Mouse (Mus musculus) megakaryocyte, adult 5-6 weeks (primary cell): ENCODE measurements around the gene Mr1. TPM values are rescaled to one million over a fixed set of nuclear protein-coding genes. Genes with fewer than 3 reads are reported as not detected.

ENCODE experiments used
- ATAC-seq: 2 replicates; pipeline ENCODE4 v1.8.0; 2016; ENCODE audit warnings: mild to moderate bottlenecking, inconsistent platforms; ENCODE audit not compliant: poor library complexity, severe bottlenecking
- total RNA-seq, 2 experiments: library from RNA; stranded (forward) in 1 of 2; stranded (reverse) in 1 of 2; fragments of 153-499, 151-499 nt in 1 of 2; fragments of 221-1000, 200-1000 nt in 1 of 2; gene quantifications; 2 replicates each; pipeline versions ENCODE4 v1.2.3 to v1.2.4; 2015 to 2017

The Mr1 gene
- total RNA-seq, 2 experiments from 2014 or later: 3.0 to 4.5 TPM

DNA sequence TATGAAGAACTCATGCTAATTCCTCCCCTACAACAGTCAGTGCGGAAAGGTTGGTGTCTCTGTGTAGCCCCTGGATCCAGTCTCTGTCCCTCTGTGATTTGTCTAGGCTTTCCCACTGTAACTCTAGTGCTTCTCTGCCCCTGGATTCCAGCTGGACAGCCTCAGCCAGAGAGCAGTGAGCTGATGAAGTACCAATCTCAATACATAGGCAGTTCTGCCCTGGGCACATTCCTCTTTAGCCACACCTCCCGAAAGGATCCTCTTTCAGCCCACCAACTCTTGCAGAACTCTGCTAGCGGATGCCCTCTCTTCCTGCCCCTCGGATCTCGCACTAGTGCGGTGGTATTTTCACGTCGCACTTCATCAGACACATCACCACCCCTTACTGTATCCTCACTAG is 11.7 kb downstream of the Mr1 start:
- no peak for ATAC-seq

DNA sequence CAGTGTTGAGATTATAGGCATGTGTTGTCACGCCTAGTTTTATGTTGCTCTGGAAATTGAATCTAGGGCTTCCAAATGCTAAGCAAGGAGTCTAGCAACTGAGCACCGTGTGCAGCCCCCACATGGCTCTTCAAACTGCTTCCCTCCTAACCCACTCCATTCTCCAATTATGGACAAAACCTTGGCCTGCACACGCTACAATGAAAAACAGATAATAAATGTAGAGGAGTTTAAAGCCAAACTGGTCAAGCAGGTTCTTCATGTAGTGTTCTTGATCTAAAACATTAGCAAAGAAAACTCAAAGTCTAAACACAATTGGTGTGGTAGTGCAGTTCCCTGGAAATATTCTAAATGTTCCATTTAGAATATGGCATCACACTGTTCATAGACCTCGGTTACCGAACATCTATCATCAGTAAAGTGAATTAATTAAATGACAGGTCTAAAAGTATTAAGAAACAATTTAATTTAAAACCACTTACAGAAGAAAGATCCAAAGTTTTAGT is 19.1 kb downstream of the Mr1 start:
- ATAC-seq: no peak

DNA sequence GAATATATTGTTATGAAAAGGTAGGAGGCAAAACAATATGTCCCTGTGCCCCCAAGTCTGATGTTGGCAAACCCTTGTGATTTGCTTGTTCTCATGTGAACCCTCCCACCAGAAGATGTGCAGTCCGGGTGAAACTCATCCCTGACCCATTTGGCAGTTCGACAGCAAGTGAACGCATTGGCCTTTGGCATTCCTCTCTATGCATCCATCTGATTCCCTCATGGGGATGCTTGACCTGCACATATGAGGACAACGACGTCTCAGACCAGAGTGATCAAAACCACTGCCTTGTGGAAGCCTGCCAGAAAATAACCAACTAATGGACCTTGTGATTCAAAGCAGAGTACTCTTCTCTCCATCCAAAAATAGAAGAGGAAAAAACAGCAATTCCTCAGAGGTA is 19.9 kb downstream of the Mr1 start:
- no peak for ATAC-seq

DNA sequence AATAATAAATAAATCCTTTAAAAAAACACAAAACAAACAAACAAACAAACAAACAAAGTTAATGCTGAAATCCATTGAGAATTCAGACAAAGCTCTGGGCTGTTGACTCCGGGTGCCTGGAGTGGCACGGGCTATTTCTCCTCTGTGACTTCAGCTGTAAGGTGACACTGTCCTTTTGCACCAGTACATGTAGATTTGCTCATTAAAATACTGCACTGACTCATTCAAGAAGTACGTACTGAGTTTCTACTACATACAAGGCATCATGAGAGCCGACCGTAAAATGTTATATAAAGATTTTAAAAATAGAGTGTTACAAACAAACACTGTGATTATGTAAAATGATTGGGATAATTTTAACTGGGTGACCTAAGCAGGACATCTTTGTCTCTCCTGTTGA is 22.2 kb downstream of the Mr1 start:
- ATAC-seq: no peak

DNA sequence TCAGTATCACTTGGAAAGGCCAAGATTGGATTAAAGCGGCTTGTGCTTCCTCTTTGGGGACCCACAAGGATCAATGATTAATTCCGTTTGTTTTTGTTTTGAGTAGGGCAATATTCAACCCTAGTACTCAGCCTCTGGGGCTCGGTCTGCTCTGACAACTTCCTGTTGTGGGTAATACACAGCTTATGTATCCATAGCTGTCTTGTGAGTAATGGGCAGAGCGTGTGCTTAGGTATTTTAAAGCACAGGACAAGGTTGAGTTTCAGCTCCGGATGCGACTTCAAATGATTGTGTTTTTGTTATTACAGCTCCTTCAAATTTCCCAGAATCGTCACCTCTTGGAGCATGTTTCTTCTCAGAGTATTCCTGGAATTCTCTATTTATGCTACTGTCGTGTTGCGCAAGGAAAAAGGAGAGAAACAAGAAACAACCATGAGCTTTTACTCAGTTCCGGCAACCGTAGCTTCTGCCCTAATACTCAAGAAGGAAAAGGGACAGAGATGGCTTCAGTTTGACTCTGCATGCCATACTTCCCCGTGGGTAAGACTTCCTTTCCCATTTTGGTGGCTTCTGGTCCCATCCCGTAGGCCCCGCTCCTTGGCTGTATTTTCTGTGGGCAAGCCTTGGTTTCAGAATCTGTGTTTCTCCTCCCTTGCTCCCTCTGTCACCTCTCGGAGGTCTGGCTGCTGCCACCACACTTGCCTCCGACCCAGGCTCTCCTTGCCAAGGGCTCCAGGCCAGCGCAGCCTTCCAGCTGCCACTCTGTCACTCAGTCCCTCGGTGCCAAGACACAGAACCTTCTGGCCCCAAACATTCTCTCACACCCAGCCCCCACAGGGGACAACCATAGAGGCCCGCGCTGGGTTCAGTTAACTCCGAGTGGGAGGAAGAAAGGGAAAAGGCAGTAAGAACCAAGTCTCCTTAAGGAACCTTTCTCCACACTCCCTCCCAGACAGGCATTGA is 24.4 kb downstream of the Mr1 start:
- no peak for ATAC-seq

DNA sequence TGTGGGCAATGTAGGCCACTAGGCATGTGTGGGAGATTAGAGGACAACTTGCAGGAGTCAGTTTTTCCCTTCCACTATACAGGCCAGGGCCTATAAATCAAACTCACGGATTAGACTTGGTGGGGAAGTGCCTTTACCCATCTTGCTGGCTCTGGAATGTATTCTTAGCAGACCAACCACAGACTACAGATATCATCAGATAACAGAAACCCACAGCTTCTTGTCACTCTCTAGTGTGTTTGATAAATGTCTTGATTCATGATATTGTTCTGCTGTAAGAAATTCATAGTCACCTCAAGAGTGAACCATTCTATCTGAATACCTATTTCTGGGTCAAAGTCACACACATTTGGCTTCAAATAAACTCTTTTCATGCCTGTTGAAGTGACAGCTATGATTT is 26.9 kb downstream of the Mr1 start:
- no peak for ATAC-seq

DNA sequence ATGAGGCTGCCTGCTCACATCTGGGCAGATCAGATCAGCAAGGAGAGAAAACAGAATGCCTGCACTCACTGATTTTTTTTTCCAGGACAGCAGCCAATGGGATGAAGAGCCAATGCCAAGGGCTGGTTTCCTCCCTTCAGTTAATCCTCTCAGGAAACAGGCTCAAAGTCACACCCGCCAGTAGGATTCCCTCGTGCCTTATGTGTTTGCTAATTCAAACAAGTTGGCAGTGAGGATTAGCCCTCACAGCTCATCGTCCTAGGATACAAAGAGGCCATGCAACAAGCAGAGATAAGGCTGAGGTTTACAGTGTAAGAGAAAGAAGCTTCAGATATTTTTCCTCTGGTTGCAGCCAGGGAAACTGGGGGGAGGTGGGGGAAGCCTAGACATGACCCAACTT is 32.7 kb downstream of the Mr1 start:
- no peak for ATAC-seq

DNA sequence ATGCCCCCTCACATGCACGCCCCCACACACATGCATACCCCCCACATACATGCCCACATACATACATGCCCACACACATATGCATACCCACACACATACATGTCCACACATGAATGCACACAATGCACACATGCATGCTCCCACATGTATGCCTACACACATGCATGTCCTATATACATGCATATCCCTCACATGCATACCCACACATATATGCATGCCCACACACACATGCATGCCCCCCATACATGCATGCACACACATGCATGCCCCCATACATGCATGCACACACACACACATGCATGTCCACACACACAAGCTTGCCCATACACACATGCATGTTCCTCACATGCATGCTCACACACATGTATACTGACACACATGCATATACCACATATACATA is 33.7 kb downstream of the Mr1 start:
- no peak for ATAC-seq

DNA sequence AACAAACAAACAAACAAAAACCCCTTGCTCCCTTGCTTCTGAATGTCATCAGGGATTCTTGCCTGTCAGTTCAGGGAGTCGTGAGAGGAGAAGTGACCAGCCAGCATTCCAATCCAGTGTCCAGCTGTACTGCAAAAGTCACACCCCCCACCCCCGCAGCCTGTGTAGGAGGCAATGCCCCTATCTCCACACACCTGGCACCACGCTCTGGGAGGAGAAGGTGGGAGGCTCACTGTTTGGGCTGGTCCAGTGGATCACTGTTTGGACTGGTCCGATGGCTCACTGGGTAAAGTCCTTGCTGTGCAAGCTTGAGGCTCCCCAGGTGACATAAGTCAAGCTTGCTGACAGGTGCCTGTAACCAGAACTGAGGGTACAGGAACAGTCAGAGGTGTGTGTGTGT is 34.5 kb downstream of the Mr1 start:
- no peak for ATAC-seq

DNA sequence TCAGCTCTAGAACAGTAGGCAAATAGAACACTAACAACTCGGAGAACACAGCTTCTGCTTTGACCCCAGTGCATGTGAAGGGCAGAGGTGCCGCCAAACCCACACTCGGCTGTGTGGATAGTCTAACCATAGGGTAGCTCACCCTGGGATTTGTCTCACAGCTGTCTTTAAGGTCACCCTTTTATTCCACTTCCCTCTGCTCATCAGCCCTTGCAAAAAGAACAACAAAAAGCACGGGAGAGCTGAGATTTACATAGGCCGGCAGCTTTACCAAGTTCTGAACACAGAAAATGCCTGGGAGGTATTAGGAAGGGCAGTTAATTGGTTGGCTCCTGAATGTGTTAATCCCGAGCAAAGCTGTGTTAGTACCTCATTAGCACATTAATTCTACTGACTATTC is 35.1 kb downstream of the Mr1 start:
- ATAC-seq: no peak

DNA sequence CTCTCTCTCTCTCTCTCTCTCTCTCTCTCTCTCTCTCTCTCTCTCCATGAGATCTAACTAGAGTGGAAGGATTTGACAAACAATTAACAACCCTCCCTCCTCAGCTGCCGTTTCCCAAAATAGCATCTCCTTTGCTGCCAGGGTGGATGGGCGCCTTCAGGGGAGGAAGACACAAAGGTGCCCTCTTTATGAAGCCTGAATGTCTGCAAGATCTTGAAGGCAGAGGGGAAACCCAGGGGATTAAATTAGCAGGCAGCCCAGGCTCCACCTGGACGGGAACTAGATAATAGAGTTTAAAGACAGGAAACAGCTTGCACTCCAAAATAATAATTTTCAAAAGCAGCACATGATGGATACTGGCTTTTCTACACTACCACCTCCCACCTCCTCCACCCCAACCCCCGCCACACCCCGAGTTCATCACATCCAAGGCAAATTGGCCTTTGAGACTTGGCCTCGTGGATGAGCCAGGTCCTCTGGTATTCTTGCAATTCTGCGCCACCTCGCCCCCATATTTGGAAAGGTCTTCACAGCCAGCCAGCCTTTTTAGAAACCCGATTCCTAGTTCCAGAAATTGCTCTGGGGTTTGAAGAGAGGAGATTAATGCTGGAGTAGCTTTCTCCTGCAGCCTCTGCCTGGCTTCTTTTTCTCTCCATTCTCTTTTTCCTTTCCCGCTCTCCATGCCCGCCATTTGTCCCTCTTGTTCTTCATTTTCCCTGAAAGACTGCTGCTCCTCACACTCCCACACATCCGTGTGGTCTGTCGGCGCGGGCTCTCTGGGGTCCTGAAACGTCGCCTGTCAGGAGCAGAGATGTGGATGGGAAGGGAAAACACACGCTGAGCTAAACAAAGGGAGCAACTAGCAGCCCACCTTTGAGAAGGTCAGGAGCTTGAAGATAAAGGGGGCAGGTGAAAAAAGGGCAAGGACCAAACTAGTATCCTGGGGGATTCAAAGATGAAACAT is 36.9 kb downstream of the Mr1 start:
- no peak for ATAC-seq

DNA sequence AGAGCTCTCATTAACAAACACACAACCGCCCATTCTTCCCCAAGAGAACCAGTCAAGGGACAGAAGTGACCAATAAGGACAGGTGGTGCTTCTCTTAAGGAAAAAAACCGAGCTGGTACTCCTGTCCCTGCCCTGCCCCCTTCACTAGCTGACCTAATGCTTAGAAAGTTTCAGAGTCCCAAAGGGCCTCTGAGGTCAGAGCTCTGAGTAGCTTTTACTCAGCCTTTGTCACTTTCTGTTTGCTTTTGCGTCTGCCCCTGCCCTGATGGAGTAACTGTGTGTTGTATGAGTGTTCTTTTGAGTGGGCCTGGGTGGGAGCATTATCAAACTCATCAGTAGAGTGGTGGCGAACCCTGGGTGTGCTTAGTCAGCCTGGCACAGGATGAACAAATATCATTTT is 38.2 kb downstream of the Mr1 start:
- no peak for ATAC-seq

DNA sequence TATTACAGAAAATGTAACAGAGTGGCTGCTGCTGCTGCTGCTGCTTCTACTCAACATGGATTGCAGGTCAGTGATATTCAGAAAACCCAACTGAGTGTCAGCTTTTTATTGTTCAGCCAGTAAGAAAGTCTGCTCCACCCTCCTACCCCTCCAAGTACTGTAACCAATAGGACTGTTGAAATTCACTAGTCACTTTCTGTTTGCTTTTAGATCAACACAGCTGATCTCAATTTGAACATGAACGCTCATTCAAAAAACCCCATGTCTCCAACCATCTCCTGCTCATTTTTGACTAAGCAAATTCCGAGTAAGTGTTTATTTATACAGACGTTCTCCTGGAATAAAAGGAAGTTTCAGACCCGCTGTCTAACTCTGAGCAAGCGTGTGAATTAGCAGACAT is 38.8 kb downstream of the Mr1 start:
- ATAC-seq: no peak

DNA sequence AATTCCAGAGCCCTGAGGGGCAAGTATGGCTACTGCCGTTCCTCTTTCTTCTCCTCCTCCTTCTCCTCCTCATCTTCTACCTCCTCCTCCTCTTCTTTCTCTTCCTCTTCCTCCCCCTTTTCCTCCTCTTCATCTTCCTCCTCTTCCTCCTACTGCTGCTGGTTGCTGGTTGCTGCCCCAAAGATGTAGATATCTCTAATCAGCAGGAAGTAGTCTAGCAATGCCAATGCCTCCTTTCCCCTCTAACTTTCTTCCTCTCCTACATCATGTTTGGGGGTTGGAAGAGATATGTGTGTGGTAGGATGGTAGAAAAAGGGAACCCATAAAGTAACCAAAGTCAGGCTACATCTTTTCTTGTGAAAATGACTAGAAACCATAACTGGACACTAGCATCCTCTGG is 40.3 kb downstream of the Mr1 start:
- no peak for ATAC-seq

DNA sequence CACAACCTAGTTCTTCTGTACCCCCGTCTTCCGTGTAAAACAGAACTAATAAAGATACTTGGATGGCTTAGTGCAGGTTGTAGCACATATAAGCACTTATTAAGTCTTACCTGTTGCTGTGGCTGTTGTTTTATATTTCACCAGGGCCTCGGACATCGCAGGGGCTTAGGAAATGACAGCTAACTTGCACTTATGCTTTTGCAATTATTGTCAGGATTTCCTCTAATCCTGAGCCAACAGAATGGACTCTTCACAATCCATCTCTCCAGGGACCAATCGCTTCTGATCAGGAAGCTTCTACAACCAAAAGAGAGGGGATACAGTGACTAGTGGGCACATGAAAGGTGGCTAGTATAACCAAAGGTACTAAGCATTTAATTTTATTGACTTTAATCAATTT is 42.6 kb downstream of the Mr1 start:
- no peak for ATAC-seq

DNA sequence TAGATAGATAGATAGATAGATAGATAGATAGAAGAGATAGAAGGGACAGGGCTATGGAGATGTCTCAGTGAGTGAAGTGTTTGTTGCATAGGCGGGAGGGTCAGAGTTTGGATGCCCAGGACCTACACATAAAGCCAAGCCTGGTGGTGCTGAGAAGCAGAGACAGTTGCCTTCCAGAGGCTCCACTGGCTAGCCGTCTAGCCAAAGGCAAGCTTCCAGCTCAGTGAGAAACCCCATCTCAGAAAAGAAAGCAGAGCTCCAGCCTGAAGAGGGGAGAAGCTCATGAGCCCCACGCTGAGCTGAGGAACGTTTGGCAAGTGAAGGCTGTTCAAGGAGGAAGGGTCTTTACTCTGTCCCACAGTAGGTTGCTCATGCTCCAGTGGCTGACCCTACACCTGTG is 44.0 kb downstream of the Mr1 start:
- ATAC-seq: no peak

DNA sequence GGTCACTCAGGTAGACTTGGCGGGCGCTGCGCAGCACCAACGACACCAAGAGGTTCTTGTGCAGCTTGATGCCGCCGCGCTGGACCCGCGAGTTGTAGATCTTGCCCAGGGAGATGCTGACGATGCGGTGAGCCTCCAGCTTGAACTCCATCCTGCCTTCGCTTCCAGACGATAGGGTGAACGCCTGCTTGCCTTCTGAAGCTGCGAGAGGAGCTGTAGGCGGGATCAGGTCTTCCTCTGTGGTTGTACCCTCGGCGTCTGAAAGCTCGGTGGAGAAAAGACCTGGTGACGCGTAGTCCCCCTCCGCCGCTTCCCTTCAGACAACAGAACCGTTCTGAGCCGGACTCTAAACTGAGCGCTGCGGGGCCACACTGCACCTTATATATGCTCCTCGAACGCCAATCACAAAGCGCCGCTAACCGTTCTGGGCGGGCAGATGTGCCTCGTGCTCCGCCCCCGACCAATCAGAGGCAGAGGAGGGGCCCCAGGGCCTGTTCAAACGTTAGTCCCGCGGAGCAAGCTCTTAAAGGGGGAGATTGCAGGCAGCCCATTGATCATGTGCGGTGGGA is 47.2 kb downstream of the Mr1 start, which contains the start of gene Ier5:
Gene Ier5, minus strand, starts transcription at position 357 of the 569 bp plus-strand sequence.
- peak; percentile 78 for ATAC-seq

DNA sequence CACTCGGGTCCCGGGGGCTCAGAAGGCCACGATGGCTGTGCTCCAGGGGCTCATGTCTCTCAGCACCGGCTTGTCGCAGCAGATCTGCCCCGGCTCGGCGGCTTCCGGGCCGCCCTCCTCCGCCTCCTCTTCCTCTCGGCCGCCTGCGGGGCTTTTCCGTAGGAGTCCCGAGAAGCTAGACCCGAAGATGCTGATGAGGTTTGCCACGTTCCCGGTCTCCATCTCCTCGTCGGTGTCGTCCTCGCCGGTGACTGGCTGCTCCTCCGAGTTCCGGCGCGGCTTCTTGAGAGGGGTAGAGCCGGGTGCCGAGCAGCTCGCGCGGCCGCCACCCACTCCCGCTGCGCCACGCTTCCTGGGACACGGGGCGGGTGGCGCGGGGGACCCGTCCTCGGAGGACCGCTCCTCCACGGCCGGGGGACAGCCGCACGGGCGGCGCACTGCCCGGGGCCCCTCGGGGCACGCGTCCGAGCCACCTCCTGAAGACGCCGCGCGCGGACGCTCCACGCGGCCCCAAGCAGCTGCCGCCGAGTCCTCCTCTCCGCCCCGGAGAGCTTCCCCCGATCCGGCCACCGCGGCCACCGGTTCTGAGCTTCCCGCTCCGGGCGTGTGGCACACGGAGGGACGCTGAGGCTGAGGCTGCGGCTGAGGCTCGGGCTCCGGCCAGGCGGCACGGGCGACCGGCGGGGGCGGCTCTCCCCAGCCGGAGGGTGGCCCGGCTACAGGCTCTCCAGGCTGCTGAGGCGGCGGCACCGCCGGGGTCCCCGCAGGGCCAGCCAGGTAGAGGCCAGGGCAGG is 47.9 kb downstream of the Mr1 start:
- peak; percentile 16 for ATAC-seq

DNA sequence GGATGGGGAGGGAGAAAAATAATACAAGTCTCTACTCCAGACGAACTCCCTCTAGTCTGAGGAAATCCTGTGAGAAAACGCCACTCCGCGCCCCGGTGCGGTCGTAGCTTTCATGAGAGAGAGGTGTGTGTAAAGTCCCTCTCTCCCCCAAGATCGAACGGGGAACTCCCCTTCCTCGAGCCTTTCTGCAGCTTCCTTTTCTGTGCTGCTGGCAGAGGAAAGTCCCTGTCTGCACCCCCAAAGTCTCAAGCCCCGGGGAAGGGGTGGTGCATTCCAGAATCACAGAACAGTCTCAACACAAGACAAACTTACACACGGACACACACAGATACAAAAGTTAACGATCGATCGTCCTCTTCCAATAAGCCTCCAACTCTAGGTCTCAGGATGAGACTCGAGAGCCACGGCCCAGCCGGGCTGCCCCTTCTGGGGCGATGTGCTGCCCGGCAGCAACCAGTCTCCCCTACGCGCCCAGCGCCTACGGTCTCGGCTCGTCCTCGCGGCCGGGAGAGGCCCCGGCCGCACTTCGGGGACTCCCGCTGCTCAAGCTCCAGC is 48.6 kb downstream of the Mr1 start:
- peak; percentile 37 for ATAC-seq

DNA sequence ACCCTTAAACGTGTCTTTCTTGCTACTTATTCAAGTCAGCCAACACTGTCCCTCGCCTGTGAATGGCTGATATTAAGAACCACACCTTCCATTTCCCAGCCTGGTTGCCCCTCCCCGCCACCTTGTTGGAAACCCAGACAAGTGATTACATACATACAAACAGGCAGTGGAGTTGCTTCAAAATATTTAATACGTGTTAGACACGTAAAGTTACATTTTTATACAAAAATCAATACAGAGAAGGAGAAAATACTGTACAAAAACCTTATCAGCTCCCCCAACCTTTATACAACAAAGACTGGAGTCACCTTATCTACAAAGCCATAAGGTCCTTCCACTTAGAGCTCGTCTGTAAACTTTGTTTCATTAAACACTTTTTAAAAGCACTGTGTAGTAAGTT is 49.3 kb downstream of the Mr1 start:
- ATAC-seq: no peak
